Mouse (Mus musculus): ENCODE data around the gene Map1lc3b. TPM values are rescaled to one million over a fixed set of nuclear protein-coding genes. Genes with fewer than 3 reads are reported as not detected.

Gene Map1lc3b
- polyA plus RNA-seq, 1 experiment from 2014 or later = 268 TPM

GRCm38 (mm10) chr8:121621879-121622278, 31.7 kb downstream of the Map1lc3b start:
- Histone ChIP-seq H3K9me3 (no peaks in the 10 kb centered on the region), H3K27ac (no peak overlapping the region), H3K4me1 (replicated peaks) (peaks cover 31% of the 10 kb centered on the region), H3K36me3 (peaks cover 62% of the 10 kb centered on the region), H3K27me3 (ENCODE audit: insufficient read depth, poor library complexity, severe bottlenecking) (no peaks in the 10 kb centered on the region), H3K4me3 (no peak overlapping the region)
- WGBS = 74% methylated on average over 1 of the region's 1 CpGs
- DNase-seq (ENCODE audit: low spot score) = no peak

GRCm38 (mm10) chr8:121623043-121623442, 32.9 kb downstream of the Map1lc3b start:
- no peaks in the 10 kb centered on the region for H3K27me3 ChIP-seq (ENCODE audit: insufficient read depth, poor library complexity, severe bottlenecking)
- no peak for DNase-seq (ENCODE audit: low spot score)
- 92% methylated on average over 8 of the region's 8 CpGs for WGBS
- H3K9me3 ChIP-seq = no peaks in the 10 kb centered on the region
- H3K27ac ChIP-seq = no peak overlapping the region
- H3K36me3 ChIP-seq = peaks cover 62% of the 10 kb centered on the region
- no peak overlapping the region for H3K4me3 ChIP-seq
- peaks cover 31% of the 10 kb centered on the region for H3K4me1 ChIP-seq (replicated peaks)

- no peak overlapping the region for H3K27ac ChIP-seq
- no peaks in the 10 kb centered on the region for H3K27me3 ChIP-seq (ENCODE audit: insufficient read depth, poor library complexity, severe bottlenecking)
- DNase-seq (ENCODE audit: low spot score) = no peak
- H3K36me3 ChIP-seq = peaks cover 63% of the 10 kb centered on the region
- WGBS = 94% methylated on average over 4 of the region's 4 CpGs
- no peaks in the 10 kb centered on the region for H3K9me3 ChIP-seq
- H3K4me1 ChIP-seq (replicated peaks) = peaks cover 30% of the 10 kb centered on the region
- H3K4me3 ChIP-seq = no peak overlapping the region
Observed at GRCm38 (mm10) chr8:121628681-121629080, 38.5 kb downstream of the Map1lc3b start.

- DNase-seq (ENCODE audit: low spot score) = no peak
- H3K4me3 ChIP-seq = no peak overlapping the region
- WGBS = 73% methylated on average over 7 of the region's 7 CpGs
- H3K9me3 ChIP-seq = no peaks in the 10 kb centered on the region
- H3K4me1 ChIP-seq (replicated peaks) = peaks cover 15% of the 10 kb centered on the region
- no peaks in the 10 kb centered on the region for H3K27me3 ChIP-seq (ENCODE audit: insufficient read depth, poor library complexity, severe bottlenecking)
- peaks cover 60% of the 10 kb centered on the region for H3K36me3 ChIP-seq
- no peak overlapping the region for H3K27ac ChIP-seq
Observed at GRCm38 (mm10) chr8:121631645-121632071, 41.5 kb downstream of the Map1lc3b start.

- no peak for DNase-seq (ENCODE audit: low spot score)
- Histone ChIP-seq H3K9me3 (no peaks in the 10 kb centered on the region), H3K36me3 (peaks cover 53% of the 10 kb centered on the region), H3K4me3 (no peak overlapping the region), H3K4me1 (replicated peaks) (peaks cover 20% of the 10 kb centered on the region), H3K27me3 (ENCODE audit: insufficient read depth, poor library complexity, severe bottlenecking) (no peaks in the 10 kb centered on the region), H3K27ac (peak overlapping the region; percentile 19; the same call in 1 of the 2 replicates)
- WGBS = 83% methylated on average over 5 of the region's 5 CpGs
Observed at GRCm38 (mm10) chr8:121632401-121632800, 42.2 kb downstream of the Map1lc3b start.

GRCm38 (mm10) chr8:121635534-121635933, 45.4 kb downstream of the Map1lc3b start:
- H3K36me3 ChIP-seq = peaks cover 31% of the 10 kb centered on the region
- H3K4me3 ChIP-seq = no peak overlapping the region
- H3K27me3 ChIP-seq (ENCODE audit: insufficient read depth, poor library complexity, severe bottlenecking) = no peaks in the 10 kb centered on the region
- peaks cover 30% of the 10 kb centered on the region for H3K4me1 ChIP-seq (replicated peaks)
- DNase-seq (ENCODE audit: low spot score) = peak; percentile 14
- 78% methylated on average over 6 of the region's 6 CpGs for WGBS
- no peak overlapping the region for H3K27ac ChIP-seq
- H3K9me3 ChIP-seq = no peaks in the 10 kb centered on the region

- Histone ChIP-seq H3K4me1 (replicated peaks) (peaks cover 29% of the 10 kb centered on the region), H3K9me3 (no peaks in the 10 kb centered on the region), H3K27ac (no peak overlapping the region), H3K27me3 (ENCODE audit: insufficient read depth, poor library complexity, severe bottlenecking) (no peaks in the 10 kb centered on the region), H3K36me3 (peaks cover 31% of the 10 kb centered on the region), H3K4me3 (no peak overlapping the region)
- 88% methylated on average over 8 of the region's 8 CpGs for WGBS
- no peak for DNase-seq (ENCODE audit: low spot score)
Observed at GRCm38 (mm10) chr8:121636180-121636579, 46.0 kb downstream of the Map1lc3b start.

- no peaks in the 10 kb centered on the region for H3K27me3 ChIP-seq (ENCODE audit: insufficient read depth, poor library complexity, severe bottlenecking)
- no peak overlapping the region for H3K4me3 ChIP-seq
- WGBS = 80% methylated on average over 3 of the region's 3 CpGs
- H3K4me1 ChIP-seq (replicated peaks) = peaks cover 52% of the 10 kb centered on the region
- peaks cover 8% of the 10 kb centered on the region for H3K36me3 ChIP-seq
- no peak for DNase-seq (ENCODE audit: low spot score)
- H3K9me3 ChIP-seq = no peaks in the 10 kb centered on the region
- H3K27ac ChIP-seq = no peak overlapping the region
Observed at GRCm38 (mm10) chr8:121642804-121643203, 52.6 kb downstream of the Map1lc3b start.

- peaks cover 55% of the 10 kb centered on the region for H3K4me1 ChIP-seq (replicated peaks)
- WGBS = 77% methylated on average over 11 of the region's 11 CpGs
- H3K27me3 ChIP-seq (ENCODE audit: insufficient read depth, poor library complexity, severe bottlenecking) = no peaks in the 10 kb centered on the region
- no peaks in the 10 kb centered on the region for H3K9me3 ChIP-seq
- H3K27ac ChIP-seq = no peak overlapping the region
- DNase-seq (ENCODE audit: low spot score) = no peak
- no peak overlapping the region for H3K4me3 ChIP-seq
- peaks cover 5% of the 10 kb centered on the region for H3K36me3 ChIP-seq
Observed at GRCm38 (mm10) chr8:121643384-121643783, 53.2 kb downstream of the Map1lc3b start.

GRCm38 (mm10) chr8:121647511-121648215, 57.5 kb downstream of the Map1lc3b start:
- H3K36me3 ChIP-seq = peaks cover 18% of the 10 kb centered on the region
- H3K27ac ChIP-seq = no peak overlapping the region
- DNase-seq (ENCODE audit: low spot score) = no peak
- H3K27me3 ChIP-seq (ENCODE audit: insufficient read depth, poor library complexity, severe bottlenecking) = no peaks in the 10 kb centered on the region
- H3K4me3 ChIP-seq = no peak overlapping the region; the same call in 1 of the 2 replicates
- no peaks in the 10 kb centered on the region for H3K9me3 ChIP-seq
- 89% methylated on average over 12 of the region's 12 CpGs for WGBS
- peaks cover 71% of the 10 kb centered on the region for H3K4me1 ChIP-seq (replicated peaks)

Other genes with a start within 250 kb of the Map1lc3b start
- gene 1700018B08Rik, start 46.0 kb upstream of the Map1lc3b start, polyA plus RNA-seq (2016; fragmentation: Nextera tagmentation; extraction: Ambion mirVana) = 0.17 TPM in 1 of 2 replicates, not detected in the other
- gene Fbxo31, start 11.6 kb upstream of the Map1lc3b start, polyA plus RNA-seq (2016; fragmentation: Nextera tagmentation; extraction: Ambion mirVana) = 16.7 and 18.8 TPM in 2 replicates
- 14.6 and 17.3 TPM in 2 replicates for gene Zcchc14, start 62.5 kb downstream of the Map1lc3b start, polyA plus RNA-seq (2016; fragmentation: Nextera tagmentation; extraction: Ambion mirVana)
- gene Jph3, start 139.3 kb downstream of the Map1lc3b start, polyA plus RNA-seq (2016; fragmentation: Nextera tagmentation; extraction: Ambion mirVana) = 10.1 and 22.4 TPM in 2 replicates
- 60.6 and 66.1 TPM in 2 replicates for gene Klhdc4, start 239.2 kb downstream of the Map1lc3b start, polyA plus RNA-seq (2016; fragmentation: Nextera tagmentation; extraction: Ambion mirVana)

All from hindbrain, embryonic 10.5 days (tissue).